Mouse (Mus musculus) adrenal gland, postnatal 14 days (tissue): ENCODE measurements around the gene Dffa. TPM values are rescaled to one million over a fixed set of nuclear protein-coding genes. Genes with fewer than 3 reads are reported as not detected.
"Not testable (repeated sequence)": the region's sequence is repeated elsewhere in the genome, so short reads cannot be mapped to it uniquely, and the experiment has no call there.

Source experiments
- DNase-seq: peaks from one replicate; pipeline ENCODE4 v3.0.0; 2021; ENCODE audit warnings: mixed read lengths
- total RNA-seq: library from RNA; stranded (reverse); gene quantifications from 2 replicates; pipeline ENCODE4 v1.2.3, GENCODE M21; 2021

Gene Dffa
- total RNA-seq, 1 experiment from 2014 or later = 18.4 TPM

DNA sequence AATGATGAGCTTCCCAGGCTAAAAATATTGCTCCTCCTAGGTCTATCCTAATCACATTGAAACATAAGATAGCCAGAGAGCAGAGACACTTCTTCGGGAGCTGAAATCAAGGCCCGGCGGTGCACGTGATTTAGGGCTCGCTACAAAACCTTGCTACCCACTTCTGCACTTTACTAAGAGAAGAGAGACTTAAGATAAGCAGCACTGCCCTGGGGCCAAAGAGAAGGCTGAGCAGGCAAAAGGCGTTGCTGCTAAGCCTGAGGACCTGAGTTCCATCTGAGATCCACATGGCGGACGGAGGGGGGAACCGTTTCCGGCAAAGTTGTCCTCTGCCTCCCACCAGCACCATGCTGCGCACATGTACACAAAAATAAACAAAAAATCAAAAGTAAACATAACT lies 5.4 kb upstream of the Dffa start:
- no peak for DNase-seq

DNA sequence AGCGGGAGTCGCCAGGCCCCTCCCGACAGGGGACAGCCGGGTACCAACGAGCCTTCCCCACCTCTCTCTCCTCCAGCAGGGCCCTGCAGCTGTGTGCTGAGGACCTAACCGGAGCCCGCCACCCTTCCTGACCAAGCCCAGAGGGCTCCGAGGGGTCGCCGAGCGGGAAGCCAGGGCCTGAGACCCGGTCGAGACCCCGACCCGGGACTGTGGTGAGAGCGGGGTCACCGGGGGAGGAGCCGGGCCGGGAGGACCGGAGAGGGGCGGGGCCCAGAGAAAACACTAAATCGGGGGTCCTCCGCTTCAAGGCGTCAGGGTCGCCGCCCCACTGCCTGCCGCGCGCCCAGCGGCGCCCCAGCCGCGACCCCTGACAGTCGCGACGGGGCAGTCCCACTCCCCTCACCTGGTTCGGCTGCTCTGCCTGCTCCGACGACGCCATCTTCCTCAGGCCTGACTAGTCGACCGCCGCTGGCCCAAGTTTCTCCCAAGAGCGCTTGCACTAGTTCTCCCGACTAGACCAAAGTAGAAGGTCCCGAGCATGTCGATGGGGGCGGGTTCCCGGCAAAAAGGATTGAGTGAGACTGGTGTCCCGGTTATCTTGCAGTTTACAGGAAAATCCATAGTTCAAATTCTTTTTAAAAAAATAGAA lies 4.5 kb upstream of the Dffa start, which contains the start of gene Pex14:
Gene Pex14 (minus strand): TSS at position 508 of the 649 bp plus-strand sequence.
- DNase-seq = peak; percentile 94

DNA sequence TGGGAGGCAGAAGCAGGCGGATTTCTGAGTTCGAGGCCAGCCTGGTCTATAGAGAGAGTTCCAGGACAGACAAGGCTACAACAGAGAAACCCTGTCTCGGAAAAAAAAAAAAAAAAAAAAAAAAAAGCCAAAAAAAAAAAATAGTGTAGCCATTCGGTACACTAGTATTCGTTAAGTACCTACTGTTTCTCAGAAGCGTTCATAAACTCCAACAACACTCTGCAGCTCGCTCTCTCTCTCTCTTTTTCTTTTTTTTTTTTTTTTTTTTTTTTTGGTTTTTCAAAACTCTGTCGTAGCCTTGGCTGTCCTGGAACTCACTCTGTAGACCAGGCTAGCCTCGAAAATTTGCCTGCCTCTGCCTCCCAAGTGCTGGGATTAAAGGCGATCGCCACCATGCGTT lies 3.5 kb upstream of the Dffa start:
- DNase-seq = not testable (repeated sequence)

DNA sequence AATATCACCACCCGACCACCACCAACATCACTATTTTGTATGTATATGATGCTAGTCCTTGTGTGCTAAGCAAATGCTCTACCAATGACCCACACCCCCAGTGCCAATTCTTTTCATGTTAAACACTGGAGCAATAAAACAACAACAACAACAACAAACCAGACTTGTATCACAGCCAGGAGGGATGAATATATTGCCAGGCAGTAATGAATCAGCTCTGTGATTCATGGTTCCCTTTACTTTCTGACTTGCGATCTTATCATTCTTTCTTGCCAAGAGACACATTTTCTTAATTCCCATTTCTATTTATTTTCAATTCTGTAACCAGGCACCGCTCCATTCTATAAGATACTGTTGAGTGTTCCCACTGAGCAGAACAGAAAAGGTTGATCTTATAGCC lies 2.5 kb upstream of the Dffa start:
- DNase-seq = no peak

DNA sequence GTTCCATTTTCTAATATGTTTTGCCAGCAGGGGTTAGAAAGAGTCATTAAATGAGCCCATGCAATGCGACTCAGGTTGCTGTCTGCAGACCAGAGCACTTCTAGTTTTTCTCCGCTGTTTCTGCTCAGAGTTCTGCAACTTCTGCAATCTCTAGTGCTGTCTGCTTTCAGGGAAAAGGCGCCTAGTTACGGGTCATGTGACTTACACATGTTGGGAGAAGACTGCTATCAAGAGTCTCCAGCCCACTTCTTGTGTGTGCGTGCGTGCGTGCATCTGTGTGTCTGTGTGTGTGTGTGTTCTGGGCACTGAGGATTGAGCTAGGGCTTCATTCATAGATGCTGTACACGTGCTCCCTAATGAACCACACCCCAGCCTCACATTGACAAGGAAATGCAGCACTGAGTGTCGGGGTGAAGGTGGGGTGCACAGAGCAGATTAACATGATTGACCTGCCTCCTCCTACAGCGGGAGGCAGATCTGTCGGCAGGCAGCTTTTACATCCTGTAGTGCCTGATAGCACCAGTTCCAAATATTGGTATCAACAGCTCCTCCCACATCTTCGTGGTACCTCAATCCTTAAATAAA lies 16.1 kb downstream of the Dffa start:
- not testable (repeated sequence) for DNase-seq

DNA sequence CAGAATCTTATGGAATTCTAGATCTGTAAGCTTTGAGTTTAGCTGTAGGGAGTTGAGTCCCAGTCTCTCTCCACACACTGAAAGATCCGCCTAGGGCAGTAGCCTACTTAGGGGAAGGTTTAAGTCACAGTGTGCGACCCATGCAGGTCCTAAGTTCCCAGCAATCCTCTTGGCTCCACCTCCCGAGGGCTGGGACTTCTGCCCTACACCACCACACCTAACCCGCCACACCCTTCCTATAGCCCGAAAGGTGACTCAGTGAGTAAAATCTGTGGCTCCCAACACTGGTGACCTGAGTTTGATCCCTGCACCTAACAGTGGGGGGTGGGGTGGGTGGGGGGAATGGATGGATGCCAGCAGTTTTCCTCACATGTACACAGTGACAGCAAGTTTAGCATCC lies 19.5 kb downstream of the Dffa start:
- no peak for DNase-seq

DNA sequence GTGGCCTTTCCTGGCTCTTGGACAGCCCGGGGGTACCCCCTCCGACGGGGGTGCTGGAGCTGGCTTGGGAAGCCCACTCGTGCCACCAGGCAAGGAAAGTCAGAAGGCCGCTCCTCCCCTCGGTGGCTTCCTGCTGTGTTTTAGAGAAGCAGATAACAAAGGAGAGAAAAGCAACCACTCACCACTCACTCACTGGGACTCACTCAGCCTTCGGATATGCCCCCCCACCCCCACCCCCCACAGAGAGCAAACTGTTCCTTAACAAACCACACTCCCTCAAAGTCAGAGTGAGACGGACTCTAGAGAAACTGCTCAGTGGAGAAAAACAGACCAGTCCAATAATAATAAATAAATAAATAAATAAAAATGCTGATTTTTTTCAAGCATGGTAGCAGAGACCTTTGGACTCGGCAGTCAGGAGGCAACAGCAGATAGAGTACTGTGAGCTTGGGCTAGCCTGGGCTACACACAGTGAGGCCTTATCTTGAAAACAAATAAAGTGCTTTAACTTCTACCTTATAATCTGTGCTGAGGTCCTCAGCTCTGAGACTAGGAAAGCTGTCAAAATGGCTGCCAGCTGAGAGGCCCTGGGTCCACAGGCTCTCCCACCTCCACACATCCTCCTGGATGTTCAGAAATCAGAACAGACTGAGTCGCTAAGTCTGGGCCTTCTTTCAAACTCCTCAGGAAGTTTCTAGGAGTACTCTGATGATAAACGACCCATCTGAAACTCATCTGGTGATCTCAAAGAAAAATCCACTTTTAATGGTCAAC lies 21.6 kb downstream of the Dffa start:
- DNase-seq = no peak

DNA sequence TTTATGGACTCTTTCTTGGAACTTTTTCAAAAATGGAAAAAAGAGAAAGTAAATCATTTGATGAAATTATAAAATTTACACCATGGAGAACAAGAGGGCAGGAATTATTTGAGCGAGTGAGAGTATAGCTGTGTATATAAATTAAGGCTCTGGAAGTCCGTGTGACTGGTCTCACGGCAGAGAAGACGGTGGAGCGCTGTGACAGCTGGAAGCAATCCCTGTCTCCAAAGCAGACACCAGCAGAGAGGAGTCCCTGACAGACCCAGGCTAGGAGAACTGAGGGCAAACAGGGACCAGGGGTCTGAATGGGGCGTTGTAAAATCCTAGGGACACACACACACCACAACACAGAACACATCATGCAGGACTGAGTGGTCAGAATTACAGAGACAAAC lies 22.2 kb downstream of the Dffa start:
- no peak for DNase-seq

DNA sequence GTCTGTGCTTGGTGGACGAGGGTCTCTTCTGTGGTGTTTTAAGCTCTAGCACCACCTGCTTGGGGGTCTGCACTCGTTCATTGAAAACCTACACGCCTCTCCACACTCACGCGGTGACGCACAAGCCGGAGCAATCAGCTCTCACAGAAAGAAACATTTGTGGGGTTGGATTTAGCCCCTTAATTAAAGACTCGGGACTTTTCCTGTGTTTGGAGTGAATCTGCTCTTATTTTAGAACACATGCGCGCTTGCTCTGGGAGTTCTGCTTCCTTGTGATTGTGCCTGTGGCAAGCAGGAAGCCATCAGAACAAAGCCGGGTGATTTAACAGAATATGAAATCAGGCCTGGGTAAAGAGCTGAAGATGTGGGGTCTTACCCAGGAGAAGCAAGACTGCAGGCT lies 22.7 kb downstream of the Dffa start, which contains the start of gene Cort:
Gene Cort (minus strand): TSS at position 101 of the 400 bp plus-strand sequence.
- DNase-seq = no peak

DNA sequence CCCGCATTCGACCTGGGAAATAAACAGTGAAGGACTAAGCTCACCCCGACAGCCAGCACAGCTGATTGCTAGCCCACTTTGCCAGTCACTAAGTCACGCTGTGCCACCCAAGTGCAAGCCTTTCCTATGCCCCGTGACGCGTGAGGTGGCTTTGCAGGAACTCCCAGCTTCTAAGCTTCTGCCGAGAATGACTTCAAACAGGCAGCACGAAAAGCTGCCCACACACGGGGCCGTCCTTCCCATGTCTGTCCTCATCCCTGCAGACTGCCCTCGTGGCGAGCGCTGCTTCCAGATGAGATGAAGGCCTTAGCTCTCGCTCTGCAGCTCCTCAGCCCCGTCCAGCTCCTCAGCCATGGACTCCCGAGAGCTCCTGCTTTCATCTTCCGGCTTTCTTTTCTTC lies 24.5 kb downstream of the Dffa start:
- no peak for DNase-seq

DNA sequence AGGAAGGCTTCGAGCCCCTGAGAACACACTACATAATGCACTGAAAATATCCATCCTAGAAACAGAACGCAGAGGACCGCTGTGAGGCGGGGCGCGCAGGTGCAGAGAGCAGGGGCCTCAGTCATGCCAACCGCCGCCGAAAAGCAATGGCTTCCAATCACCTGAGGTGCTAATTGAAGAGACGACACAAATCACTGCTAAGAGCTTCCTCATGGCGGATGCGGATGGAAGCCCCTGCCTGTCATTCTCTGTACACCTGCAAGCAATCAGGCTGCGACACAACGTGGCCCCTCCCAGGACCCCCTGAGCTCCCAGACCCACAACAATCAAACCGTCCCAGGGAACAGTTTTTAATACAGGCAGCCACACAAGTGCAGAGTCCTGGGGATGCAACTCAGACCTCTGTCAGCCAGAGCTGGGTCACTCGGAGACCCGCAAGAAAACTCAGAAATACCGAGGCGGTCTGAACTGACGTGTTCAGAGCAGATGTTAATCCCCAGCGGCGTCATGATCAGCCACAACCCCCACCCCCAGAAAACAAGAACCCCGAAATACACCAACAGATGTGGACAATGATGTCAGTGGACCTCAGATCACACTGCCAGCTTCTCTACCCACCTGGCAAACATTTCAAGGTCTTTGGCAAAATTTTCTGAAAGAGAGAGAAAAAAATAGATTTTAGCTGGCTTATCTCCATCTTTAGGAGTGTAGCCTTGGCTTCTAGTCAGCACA lies 27.2 kb downstream of the Dffa start:
- DNase-seq = no peak

DNA sequence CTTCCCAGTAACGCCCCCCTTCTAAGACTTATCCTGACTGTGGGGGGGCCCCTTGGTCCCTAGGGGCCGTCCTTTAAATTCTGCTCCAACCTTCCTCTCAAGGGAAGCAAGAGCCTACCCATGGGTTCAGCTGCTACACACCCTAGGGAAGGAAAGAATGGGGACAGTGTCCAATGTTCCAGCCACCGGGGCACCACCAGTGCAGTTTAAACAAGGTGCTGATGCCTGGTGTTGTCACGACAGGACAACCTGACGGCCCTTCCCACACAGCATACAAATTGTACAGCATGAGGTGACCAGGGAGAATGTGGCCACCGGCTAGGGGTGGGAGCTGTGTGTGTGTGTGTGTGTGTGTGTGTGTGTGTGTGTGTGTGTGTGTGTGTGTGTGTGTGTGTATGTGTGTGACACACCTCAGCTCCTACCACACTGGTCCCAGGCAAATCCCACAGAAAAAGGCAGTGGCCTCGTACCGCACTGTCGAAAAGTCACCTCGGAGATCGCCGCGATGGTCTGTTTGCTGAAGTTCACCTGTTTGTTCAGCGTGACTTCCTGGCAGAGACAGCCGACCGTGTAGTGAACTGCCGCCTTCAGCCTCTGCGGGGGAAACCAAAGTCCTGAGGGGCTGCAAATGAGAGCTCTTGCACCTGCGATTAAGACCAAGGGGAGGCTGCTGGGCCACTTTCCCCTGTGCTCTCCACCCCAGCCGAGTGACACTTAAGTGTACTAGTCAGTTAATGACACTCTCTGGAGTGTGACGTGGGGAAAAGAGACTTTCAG lies 28.0 kb downstream of the Dffa start:
- DNase-seq = no peak

DNA sequence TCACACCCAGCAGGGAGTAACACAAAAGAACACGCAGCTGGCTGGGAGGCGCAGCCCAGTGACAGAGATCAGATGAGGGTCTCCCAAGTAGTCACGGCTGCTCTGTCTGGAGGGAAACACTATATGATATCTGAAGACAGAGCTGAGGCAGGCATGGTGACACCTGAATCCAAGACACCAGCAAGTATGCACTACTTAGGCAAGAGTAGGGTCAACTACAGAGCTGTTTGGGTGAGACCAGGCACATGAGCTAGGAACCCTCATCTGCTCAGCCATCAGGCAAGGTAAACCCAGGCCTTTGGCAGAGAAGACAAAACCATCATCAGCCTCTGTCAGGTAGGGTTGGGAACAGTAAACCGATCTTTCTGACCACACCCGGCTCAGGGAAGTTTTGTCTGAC lies 29.4 kb downstream of the Dffa start:
- DNase-seq = no peak

DNA sequence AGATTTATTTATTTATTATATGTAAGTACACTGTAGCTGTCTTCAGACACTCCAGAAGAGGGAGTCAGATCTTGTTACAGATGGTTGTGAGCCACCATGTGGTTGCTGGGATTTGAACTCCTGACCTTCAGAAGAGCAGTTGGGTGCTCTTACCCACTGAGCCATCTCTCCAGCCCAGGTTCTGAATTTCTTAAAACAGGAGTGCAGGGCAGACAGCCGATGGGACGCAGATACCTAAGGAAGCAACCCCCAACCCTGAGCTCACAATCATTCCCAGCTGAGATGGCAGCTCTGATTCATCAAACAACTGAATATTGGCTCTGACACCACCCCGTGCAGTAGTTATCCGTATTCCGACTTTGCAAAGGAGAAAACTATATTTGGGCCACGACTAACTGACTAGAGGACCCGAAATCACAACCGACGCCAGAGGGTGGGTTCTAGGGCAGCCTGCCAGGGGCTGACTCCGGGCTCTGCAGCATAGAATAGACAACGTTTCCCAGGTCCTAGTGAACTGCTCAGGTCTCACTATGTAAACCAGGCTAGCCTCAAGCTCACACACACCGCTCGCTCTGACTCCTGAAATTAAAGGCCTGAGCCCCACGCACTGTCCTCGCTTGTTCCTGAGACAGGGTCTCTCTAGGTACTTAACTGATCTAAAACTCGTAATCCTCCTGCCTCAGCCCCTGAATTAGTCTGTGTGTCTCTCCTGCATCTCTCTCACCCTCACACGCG lies 32.3 kb downstream of the Dffa start:
- DNase-seq = no peak

DNA sequence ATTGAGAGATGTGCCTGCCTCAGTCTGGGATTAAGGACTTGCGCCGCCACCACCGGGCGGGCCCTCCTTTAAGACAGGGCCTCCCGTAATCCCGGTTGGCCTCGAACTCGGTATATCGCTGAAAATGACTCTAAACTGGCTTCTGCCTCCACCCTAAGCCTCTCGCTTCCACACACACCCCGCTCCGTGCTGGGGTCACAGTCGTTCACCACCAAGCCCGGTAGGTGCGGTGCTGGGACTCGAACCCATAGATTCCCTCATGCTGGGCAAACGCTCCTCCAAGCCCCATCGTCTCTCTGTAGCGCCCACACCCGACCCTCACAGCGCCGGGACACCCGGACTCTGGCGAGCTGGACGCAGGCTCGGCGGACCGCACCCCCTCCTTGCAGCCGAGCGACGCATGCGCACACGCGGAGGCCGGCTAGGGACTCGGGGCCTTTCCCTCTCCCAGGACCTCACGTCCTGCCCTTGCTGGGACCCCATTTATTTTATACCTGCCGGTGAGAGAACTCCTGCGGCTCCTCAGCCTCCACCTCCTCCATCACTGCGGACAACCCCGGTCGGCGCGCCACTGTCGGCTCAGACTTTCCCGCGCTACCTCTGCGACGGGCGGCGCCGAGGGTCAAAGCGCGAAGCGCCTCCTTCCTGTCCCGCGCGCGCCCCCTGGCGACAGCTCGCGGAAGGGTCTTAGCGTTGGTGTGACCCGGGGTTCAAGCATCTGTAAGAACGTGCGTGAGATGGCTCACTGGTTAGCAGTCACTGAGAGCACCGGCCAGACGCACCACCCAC lies 33.2 kb downstream of the Dffa start, which contains the start of gene Cenps:
Gene Cenps (minus strand): TSS at position 648 of the 789 bp plus-strand sequence.
- peak; percentile 95 for DNase-seq

DNA sequence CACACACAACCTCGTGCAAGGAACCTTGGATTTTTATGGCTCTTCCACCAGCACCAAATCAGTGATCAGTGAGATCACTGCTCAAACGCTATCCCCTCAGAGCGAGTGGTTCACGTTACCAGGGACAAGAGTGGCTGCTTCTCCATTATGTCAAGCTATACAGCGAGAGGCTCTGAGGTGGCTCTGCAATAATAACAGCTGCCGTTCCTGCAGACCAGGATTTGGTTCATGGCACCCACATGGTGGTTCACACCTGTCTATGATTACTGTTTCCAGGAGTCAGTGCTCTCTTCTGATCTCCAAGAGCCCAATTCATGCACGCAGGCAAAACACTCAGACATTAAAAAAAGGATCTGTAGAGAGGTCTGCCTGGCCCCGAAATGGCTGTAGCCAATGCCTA lies 34.6 kb downstream of the Dffa start:
- no peak for DNase-seq

DNA sequence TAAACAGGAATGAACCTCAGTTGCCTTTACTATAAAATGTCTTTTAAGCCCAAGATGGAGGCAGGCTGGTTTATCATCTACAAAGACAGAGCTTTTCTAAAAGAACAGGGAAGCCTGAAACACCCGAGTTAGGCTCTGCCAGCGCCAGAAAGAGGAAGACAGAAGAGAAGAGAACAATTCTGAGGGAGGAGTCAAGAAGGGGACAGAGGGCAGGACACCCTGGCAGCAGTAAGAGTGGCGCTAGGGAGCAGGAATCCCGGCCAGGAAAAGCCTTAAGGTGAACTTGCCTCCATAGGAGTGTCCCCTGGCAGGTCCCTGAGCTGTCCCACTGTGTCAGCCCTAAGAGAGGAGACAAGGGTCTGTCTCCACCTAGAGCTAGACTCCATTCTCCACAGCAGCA lies 39.6 kb downstream of the Dffa start:
- DNase-seq = no peak

DNA sequence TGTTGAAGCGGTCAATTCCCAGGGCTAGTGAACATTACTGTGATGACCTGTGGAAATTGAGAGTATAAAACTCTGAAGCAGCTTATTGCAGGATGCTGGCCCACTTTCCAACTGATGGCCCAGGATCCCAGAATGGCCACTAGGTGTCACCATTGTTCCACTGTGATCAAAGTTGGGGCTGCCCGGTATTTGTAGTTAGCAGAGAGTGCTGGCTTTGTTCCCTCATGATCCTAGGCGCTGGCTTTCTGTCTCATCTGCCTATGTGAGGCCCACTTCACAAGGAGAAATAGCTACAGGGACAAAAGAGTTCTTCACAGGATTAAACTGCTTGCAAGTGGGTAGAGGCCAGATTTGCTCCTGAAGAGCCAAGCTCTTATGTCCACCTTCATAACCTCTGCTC lies 40.5 kb downstream of the Dffa start:
- peak; percentile 89 for DNase-seq

DNA sequence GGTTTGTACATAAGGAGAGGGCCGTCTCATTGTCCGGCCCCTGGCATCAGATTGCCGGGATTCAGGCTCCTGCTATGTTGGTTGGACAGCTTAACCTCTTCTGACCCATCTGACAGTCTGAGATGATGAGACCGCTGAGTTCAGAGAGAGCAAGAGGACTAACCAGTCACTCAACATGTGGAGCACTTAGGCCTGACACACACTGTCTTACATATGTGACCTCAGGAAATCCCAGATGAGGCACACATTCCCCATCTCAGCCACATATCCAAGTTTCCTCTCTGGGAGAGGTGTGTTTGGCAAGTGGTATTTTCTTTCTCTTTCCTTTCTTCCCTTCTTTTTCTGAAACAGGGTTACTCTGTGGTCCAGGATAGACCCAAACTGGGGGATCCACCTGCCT lies 41.2 kb downstream of the Dffa start:
- no peak for DNase-seq

DNA sequence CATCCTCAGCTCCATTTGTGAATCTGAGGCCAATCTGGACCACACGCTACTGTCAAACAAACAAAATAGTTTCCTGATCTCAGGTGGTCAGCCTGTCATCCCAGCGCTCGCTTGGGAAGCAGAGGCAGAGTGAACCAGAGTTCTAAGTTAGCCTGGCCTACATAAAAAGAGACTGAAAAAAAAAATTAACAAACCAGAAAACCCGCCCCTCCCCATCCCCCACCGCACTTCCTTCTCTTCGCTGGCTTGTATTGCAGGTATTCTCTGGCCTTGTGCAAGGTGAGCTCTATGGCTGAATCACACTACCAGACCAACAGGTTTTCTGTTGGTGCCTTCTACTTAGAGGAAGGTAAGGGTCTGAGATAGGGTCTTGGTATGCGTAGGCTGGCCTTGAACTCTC lies 43.6 kb downstream of the Dffa start:
- DNase-seq = no peak
